Mouse (Mus musculus) R1 (cell line): ENCODE measurements around the gene Nr2c1.

Experiments
- DNase-seq: peaks from one replicate; pipeline ENCODE4 v3.0.0-alpha.2; 2018; ENCODE audit warnings: low read depth, low spot score

Nr2c1 gene

DNA sequence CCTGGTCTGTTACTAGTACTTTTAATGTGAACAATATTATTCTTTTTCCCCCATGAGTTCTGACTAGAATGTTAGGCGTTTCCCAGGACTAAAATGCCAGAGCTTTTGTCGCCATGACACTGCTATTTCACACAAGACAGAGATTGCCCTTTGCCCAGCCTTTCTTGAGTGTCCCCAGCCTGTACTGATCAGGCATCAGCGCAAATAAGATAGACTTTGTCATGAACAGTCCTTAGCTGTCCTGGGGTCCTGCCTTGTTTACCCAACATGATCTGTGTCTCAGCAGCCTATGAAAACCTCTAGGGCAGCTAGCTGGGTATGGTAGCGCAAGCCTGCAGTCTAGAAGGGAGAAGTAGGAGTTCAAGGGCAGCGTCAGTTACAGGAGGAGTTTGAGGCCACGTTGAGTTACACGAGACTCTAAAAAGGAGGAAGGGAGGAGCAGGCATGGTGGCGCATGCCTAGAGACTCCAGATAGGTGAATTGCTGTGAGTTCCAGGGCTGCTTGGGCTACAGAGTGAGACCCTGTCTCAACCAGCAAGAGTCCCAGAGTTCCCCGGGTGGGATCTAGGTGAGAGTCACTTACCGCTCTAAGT lies 8.8 kb upstream of the Nr2c1 start:
- no peak for DNase-seq

DNA sequence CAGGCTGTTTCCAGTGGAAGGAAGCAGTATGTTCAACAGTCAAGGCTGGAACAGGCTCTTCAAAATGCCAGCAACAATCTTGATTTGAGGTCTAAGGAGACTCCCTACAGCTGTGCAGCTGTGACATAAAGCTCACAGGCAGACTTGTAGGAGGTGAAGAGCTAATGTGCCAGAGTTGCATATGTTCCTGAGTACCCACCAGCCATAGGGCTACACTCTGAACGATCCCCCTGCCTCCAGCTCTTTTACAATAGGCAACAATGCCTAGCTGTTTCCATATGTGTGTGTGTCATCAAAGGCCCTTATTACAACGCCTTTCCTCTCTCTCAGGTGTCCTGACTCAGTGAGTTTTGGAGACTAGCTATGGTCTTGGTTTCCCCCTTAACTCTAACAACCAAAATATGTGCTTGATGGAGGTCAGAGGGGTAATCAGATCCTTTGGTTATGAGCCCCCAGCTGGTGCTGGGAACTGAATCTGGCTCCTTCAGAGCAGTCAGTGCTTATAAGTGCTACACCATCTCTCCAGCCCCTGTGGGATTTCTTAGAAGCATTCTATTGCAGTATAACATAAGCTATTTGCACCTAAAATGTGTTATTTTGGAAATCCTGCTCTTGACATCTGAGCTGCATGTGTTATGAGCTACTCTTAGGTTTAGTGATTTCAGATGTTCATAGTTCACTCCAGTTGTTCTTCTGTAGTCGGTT lies 7.4 kb upstream of the Nr2c1 start:
- DNase-seq = no peak

DNA sequence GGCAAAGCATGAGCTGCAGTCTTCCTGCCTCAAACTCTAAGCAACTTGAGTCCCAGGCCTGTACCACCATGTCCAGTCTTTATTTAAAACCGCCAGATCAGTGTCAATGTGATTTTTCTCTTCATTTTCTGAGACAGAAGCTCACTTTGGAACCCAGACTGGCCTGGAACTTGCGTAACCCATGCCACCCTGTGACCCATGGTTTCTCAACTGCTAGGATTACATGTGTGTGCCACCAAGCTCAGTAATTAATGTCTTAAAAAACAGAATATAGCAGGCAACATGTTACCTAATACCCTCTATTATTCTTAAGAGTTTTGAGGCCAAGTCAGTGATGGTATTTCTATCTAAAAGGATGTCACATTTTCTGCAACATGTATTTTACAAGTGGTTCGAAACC lies 5.4 kb upstream of the Nr2c1 start:
- DNase-seq = no peak

DNA sequence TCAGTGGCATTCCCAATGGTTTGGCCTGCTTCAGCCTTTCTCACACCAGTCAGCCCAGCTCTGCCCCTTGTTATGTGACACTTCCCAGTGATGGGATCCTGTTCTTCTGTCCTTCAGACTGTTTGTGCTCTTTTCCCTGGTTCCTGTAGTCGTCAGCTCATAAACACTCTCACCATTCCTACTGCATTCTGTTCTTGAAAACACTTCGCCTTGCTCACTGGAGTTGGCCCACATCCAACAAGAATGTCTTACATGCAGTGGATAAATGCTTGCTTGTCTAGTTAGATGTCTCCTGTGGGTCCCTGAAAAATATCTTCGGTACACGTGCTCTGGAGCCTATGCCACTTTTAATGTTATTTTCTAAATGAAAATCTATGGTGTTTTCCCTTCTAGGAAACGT lies 3.2 kb upstream of the Nr2c1 start:
- DNase-seq = no peak

DNA sequence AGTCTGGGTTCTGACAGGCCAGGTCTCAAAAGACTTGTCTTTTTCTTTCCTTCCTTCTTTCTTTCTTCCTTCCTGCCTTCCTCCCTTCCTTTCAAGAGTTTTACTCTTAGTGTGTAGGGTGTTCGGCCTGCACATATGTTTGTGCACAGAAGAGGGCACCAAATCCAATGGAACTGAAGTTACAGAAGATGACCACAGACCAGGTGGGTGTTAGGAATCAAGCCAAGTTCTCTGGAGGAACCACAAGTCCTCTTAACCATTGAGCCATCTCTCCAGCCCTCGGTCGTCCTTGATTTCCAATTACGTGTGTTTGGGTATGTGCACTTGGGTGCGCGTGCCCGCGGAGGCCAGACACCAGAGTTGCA lies 450 bp upstream of the Nr2c1 start:
- peak; percentile 69 for DNase-seq

DNA sequence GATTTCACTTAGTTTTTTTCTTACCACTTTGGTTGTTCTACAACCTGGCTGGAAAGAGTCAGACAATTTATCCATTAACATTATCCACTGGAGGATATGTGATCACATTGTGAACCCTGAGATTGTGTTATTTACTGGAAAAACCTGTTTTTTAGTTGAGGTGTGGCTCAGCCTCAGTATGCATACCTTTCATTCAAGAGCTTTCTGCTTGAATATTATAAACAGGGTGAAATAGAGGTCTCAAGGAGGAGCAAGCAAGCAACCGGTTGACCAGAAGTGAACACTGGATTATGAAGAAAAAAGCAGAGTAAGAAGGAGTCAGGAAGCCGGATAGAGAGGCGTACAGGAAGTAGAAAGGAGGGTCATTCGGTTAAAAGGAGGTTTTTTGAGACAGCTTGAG lies 3.7 kb downstream of the Nr2c1 start:
- peak; percentile 91 for DNase-seq

DNA sequence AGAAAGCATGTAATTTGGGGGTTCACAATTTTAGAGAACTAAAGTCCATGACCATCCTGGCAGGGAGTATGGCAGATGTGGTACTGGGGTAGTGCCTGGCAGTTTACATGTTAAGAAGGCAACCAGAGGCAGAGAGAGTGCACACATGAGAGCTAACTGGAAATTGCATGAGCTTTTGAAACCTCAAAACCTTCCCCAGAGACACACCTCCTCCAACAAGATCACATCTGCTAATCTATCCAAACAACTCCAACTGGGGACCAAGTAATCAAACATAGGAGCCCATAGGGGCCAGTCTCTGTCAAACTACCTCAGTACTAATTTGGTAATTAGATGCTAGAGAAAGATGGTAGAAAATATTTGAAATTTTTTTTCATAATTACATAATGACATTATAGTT lies 6.0 kb downstream of the Nr2c1 start:
- DNase-seq = no peak

DNA sequence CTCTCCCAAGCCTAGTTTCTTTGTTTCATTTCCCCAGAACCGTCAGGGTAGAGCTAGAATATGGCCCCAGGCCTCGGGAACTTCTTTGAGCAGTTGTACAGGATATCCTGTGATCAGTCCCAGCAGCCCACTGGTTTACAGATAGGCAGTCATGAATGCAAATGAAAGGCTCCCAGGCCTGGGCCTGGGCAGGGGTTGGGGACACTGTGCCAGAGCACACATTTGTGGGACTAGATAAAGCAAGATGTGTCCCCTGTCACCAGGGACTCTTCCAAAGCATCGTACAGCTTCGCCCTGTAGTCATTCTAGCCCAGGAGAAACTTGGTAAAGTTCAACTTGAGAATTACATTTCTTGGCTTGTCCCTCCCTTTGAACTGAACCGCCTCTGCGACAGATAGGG lies 11.1 kb downstream of the Nr2c1 start:
- DNase-seq = no peak

DNA sequence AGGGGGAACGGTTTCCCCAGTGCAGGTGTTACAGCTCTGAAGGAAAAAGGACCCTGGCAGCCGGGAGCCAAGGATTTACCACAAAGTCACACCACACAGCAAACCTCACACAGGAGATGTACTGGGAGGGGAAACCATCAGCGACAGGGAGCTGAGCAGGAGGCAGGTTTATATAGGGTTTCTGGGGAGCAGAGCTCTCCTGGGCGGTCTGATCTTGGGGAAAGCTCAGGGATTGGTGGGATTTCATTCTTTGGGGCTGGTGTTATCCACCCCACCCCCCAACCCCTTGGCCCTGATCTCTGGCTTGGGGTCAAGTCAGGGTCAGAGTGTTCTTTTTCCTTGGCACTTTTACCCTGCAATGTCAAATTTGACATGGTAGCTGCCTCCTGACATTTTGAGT lies 11.6 kb downstream of the Nr2c1 start:
- DNase-seq = peak; percentile 77

DNA sequence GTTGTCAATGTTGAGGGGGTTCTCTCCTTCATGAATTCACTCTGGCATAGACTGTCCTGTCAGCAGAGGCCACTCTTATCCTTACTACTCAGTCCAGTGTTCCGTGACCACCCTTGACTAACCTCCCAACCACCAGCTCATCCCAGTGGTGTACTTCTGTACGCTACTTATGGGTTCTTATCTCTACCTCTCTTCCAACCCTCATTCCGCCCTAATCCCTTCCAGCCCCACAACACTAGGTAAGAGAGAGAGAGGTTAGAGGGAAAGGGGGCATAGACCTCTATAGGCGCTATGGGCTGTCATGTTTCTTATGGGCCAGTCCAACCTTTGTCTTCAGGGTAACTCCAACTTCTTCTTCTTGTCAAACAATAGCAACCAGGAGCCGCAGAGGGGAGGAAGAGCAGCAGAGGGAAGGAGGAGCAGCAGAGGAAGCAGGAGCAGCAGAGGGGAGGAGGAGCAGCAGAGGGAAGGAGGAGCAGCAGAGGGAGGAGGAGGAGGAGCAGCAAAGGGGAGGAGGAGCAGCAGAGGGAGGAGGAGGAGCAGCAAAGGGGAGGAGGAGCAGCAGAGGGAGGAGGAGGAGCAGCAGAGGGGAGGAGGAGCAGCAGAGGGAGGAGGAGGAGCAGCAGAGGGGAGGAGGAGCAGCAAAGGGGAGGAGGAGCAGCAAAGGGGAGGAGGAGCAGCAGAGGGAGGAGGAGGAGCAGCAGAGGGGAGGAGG lies 13.4 kb downstream of the Nr2c1 start:
- peak; percentile 72 for DNase-seq

DNA sequence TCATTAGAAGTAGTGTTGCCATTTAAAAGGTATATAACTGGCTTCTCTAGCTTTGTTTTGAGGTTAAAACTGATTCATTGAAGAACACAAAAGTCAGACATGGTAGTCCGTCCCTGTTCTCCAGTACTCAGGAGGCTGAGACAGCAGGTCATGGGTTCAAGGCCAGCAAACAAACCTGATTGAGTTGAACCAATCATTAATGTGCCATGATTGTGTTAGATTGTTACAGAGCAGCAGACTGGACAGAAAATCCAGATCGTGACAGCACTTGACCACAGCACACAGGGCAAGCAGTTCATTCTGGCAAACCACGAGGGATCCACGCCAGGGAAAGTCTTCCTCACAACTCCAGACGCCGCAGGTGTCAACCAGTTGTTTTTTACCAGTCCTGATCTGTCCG lies 14.2 kb downstream of the Nr2c1 start:
- DNase-seq = no peak

DNA sequence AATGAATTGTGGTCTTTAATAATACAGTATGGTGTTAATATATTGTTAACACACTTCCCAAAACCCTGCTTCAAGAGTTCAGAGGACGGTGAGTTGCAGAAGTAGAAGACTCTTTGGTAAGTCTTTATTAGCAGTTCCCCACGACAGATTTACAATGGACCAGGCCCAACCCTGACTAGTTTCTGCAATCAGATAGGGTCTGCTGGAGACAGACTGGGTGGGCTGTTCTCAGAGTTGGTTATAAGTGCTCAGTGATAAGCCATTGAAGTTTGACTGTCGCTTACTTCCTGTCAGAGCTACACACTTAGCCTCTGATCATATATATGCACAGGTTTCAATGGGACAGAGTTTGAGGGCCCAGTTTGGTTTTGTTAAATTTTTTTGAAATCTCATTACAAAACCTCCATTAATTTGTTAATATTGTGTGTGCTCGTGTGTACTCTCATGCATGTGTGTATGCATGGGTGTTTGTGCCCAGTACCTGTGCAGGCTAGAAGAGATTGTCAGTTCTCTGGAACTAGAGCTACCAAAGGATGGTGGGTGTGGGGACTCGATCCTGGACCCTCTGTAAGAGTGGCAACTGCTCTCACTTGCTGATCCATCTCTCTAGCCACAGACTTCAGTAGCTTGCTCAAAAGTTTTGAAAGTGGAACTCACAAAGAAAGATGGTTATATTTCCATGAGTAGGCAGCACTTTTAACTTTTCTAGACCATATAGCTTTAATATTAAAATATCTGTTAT lies 16.5 kb downstream of the Nr2c1 start:
- DNase-seq = no peak

DNA sequence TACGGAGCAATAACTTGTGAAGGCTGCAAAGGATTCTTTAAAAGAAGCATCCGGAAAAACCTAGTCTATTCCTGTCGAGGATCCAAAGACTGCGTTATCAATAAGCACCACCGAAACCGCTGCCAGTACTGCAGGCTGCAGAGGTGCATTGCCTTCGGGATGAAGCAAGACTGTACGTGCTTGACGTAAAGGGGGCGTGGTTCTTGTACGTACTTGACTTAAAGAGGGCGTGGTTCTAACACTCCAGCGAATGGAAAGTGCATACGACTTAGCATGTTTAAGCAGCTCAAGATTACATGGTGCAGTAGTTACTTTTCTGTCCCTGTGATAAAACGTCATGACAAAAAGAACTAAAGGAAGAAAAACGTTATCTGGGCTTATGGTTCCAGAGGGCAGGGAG lies 17.6 kb downstream of the Nr2c1 start:
- DNase-seq = peak; percentile 93

DNA sequence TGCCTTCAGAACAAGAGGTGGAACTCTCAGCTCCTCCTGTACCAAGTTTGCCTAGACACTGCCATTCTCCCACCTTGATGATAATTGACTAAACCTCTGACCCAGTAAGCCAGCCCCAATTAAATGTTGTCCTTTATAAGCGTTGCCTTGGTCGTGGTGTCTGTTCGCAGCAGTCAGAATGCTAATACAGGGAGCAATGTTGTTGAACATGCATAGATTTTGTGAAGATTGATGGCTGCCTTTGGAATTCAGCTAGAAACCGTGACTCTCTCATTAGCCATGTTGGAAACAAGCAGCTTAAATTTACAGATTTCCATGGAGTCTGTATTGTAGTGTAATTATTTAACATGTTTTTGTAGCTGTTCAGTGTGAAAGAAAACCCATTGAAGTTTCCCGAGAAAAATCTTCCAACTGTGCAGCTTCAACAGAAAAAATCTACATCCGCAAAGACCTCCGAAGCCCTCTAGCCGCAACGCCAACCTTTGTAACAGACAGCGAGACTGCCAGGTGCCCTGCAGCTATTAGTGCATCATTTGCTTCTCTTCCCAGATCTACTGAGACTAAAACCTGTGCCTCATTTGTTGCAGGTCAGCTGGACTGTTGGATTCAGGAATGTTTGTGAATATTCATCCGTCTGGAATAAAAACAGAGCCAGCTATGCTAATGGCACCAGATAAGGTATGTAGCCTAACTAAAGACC lies 19.4 kb downstream of the Nr2c1 start:
- DNase-seq = no peak

DNA sequence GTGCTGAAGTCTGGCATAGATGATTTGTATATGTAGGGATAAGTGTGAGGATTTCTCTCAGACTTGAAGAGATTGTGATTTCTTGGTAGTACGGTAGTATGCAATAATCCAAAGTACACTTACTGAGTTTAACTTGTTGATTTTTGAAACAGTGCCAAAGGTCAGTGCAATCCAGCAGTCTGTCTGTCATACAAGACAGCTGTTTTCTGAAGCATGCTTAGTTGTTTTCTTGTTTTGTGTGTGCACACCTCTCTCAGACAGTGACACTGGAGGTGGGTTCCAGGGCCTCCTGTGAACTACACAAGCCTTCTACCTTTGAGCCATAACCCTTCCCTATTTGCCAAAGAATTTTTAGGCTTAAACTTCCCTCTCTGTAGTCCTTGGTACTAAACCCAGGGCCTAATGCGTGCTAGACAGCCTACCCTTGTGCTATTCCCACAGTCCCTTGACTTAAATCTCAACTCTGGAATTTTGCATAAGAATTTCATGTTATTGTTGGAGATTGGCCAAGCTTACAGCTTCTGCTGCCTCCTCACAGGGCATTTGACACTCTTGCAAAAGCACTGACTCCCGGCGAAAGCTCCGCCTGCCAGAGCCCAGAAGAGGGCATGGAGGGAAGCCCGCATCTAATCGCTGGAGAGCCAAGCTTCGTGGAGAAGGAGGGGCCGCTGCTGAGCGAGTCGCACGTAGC lies 23.8 kb downstream of the Nr2c1 start:
- DNase-seq = peak; percentile 50

DNA sequence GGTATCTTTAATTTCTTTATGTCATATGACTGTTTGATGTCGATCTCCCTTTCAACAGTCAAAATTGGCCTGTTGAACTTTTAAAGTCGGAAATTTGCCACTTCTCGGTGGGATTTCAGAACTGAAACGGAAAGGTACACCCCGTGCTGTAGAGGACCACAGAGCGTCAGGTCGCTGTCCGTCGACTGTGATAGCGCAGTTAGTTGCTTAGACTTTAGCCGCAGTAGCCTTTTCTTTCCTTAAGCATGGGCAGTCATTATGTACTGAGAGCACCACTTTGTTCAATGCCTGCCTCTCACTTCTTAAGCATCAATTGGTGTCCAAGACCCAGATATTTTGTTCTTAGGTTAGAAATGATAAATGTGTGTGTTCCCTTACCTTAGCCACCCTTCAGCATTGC lies 24.3 kb downstream of the Nr2c1 start:
- DNase-seq = no peak

DNA sequence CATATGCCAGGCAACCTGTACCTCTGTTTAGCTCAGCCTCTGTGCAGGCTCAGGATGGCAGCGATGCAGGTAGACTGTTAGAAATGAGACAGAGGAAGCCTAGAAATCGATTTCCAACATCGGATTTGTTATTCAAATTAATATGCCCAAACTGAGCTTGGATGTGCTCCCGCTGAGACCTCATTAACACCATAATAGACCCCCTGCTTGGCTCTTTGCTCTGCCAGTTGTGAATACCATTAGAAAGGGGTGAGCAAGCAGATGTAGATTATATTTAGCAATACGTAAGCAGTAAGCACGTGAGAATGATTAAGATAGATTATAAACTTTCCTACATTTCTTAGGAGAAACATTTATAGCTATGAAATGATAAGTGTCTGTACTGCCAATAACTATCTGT lies 24.9 kb downstream of the Nr2c1 start:
- DNase-seq = peak; percentile 87

DNA sequence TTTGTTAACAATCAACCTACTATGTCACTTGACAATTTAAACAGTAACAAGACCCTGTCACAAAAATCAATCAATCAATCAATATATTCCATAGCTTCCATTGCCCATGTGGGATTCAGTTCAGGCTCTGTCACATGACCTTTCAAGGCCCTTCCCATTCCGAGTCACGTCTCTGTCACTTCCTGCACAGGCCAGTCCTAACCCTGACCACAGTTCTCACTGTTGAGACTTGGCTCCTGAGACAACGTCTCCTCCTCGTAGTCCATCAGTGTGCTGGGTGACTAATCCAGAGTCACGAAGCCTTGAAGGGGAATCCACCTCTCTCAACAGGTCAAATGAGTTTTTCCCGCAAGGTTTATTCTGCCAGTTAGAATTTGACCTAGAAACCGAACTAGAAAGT lies 26.8 kb downstream of the Nr2c1 start:
- DNase-seq = no peak

DNA sequence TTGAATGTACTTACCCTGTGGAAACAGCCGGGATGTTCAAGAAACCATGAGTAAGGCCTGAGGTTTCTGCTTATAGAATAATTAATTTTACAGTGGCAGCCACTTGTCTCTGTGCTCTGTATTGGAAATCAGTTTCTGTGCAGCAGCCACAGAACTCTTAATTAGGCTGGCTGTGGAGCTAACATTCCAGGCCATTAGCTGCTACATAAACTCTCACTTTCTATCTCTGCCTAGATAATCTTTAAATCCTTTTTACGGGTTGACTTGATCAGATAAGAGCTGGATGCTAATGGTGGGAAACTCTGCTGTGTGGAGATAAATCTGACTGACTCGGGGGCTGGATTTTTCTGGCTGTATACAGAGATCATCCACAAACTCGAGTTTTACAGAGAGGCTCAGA lies 35.4 kb downstream of the Nr2c1 start:
- DNase-seq = no peak

DNA sequence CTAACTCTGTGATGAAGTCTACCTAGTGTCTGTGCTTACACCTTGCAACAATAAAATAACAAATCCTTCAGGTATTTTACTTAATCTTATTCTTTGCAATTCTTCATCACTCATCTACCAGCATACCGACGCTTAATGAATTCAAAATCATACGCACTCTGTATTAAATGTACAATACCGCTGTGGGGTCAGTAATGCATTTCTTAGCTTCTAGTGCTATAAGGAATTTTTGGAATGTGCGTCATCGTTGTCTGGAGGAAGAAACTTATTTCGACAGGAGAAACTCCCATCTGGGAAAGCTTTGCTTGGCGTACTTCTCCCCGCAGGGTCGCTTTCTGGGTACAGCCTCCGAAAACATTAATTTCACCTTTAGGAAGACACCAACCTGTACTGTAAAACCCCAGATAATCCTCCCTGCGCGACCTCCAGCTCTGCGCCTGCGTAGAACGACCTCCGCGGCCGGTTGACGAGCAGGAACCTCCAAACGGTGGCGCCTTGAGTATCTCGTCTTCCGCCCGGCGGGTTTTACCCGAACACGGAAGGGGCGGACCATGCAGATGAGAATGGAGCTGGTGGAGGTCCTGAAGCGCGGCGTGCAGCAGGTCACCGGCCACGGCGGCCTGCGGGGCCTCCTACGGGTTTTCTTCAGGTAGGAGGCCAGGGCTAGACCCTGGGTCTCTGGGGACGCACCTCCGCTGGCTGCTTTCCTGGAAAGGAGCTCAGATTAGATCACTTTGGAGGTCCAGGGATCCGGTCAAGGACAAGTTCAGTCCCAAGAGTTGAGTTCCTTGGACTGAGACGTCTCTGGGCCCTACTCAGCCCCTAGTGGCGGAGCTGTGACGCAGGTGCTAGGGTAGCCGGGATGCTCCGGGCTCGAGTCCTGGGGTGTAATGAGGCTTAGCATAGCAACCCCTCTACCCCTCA lies 50.9 kb downstream of the Nr2c1 start, which contains the start of gene Ndufa12:
Gene Ndufa12 (plus strand): TSS at position 239 of the 924 bp plus-strand sequence.
- DNase-seq = peak; percentile 96
